In genomic region chr5:17753471-17754005, GRCm38 (mm10) we compare ENCODE assay signal across 13 mouse cellular contexts.
A peak's percentile ranks its signal among the peaks of the same experiment; 100 is the strongest.
DNase-seq lines count a peak whose midpoint lies in the region.
"Had no signal": no experiment of that assay in that cellular context is flagged by ENCODE, and none has a peak within 500 bp of the region (broad histone marks: within the 10 kb centered on the region; RNA-seq: fewer than 3 reads in every experiment).

No protein-coding gene starts in this region.

- peak; percentile 67 for DNase-seq in gastrocnemius, adult 18-20 months (ENCODE audit: low spot score)
- DNase-seq in gastrocnemius, postnatal 10 days = no peak
- peak; percentile 14 for DNase-seq in NIH3T3 (ENCODE audit: low read depth)
- DNase-seq in gastrocnemius, postnatal 14 days = peak; percentile 21
- DNase-seq in skeletal muscle tissue, adult 2 months (ENCODE audit: low read depth, low spot score) = peak; percentile 81
- no peak for DNase-seq in urinary bladder, adult 2 months (ENCODE audit: low spot score)
- DNase-seq in left cerebral cortex, adult 11 months (ENCODE audit: low spot score) = no peak
- DNase-seq: adrenal gland, adult 2 months; adrenal gland, postnatal 25 days; cerebellum, adult 18-20 months; cerebellum, adult 9-11 months; forebrain, postnatal 0 days; heart, adult 2 months had no signal

- intact Hi-C loops in gastrocnemius, postnatal 14 days (cut with DNase I; ENCODE audit: low total_unique reads) = no loop called here

Comparison
In these comparisons a context has a peak if more than half of its experiments do, and no peak if none do; other contexts are left out.
1. DNase-seq: peak in gastrocnemius, adult 18-20 months (single experiment), NIH3T3 (single experiment), gastrocnemius, postnatal 14 days (single experiment) and skeletal muscle tissue, adult 2 months (single experiment); none in gastrocnemius, postnatal 10 days (single experiment), urinary bladder, adult 2 months (single experiment) and left cerebral cortex, adult 11 months (single experiment).